Mouse (Mus musculus): ENCODE measurements around the gene Gm12216. TPM values are rescaled to one million over a fixed set of nuclear protein-coding genes. Genes with fewer than 3 reads are reported as not detected.

Gm12216 gene
- polyA plus RNA-seq, 1 experiment from 2014 or later = 0.44 TPM

GRCm38 (mm10) chr11:53819511-53819910 is 39.5 kb downstream of the Gm12216 start:
- H3K4me3 ChIP-seq (ENCODE audit: low read depth, low read length) = no peak overlapping the region
- 78% methylated on average over 6 of the region's 6 CpGs for WGBS (ENCODE audit: insufficient replicate concordance)
- no peaks in the 10 kb centered on the region for H3K27me3 ChIP-seq (ENCODE audit: control insufficient read depth, insufficient read depth, low read depth, low read length)
- no peaks in the 10 kb centered on the region for H3K36me3 ChIP-seq (ENCODE audit: control insufficient read depth, insufficient read depth)
- ATAC-seq (ENCODE audit: low read depth) = no peak
- no peak overlapping the region for H3K4me2 ChIP-seq (ENCODE audit: low read depth, low read length)
- no peaks in the 10 kb centered on the region for H3K4me1 ChIP-seq (ENCODE audit: control insufficient read depth, low read depth, low read length)
- no peaks in the 10 kb centered on the region for H3K9me3 ChIP-seq (replicated peaks; ENCODE audit: control insufficient read depth, low read length)
- H3K27ac ChIP-seq (ENCODE audit: low read length) = no peak overlapping the region
- no peak overlapping the region for H3K9ac ChIP-seq (ENCODE audit: low read depth, low read length)

GRCm38 (mm10) chr11:53818794-53819193 is 40.3 kb downstream of the Gm12216 start:
- Histone ChIP-seq H3K9me3 (replicated peaks; ENCODE audit: control insufficient read depth, low read length) (no peaks in the 10 kb centered on the region), H3K4me3 (ENCODE audit: low read depth, low read length) (no peak overlapping the region), H3K36me3 (ENCODE audit: control insufficient read depth, insufficient read depth) (no peaks in the 10 kb centered on the region), H3K4me2 (ENCODE audit: low read depth, low read length) (no peak overlapping the region), H3K27ac (ENCODE audit: low read length) (no peak overlapping the region), H3K4me1 (ENCODE audit: control insufficient read depth, low read depth, low read length) (no peaks in the 10 kb centered on the region), H3K27me3 (ENCODE audit: control insufficient read depth, insufficient read depth, low read depth, low read length) (no peaks in the 10 kb centered on the region), H3K9ac (ENCODE audit: low read depth, low read length) (no peak overlapping the region)
- no peak for ATAC-seq (ENCODE audit: low read depth)
- WGBS (ENCODE audit: insufficient replicate concordance) = 34% methylated on average over 6 of the region's 6 CpGs

- H3K4me2 ChIP-seq (ENCODE audit: low read depth, low read length) = no peak overlapping the region
- no peaks in the 10 kb centered on the region for H3K4me1 ChIP-seq (ENCODE audit: control insufficient read depth, low read depth, low read length)
- H3K36me3 ChIP-seq (ENCODE audit: control insufficient read depth, insufficient read depth) = no peaks in the 10 kb centered on the region
- ATAC-seq (ENCODE audit: low read depth) = no peak
- 75% methylated on average over 5 of the region's 5 CpGs for WGBS (ENCODE audit: insufficient replicate concordance)
- H3K9me3 ChIP-seq (replicated peaks; ENCODE audit: control insufficient read depth, low read length) = no peaks in the 10 kb centered on the region
- H3K4me3 ChIP-seq (ENCODE audit: low read depth, low read length) = no peak overlapping the region
- H3K9ac ChIP-seq (ENCODE audit: low read depth, low read length) = no peak overlapping the region
- H3K27me3 ChIP-seq (ENCODE audit: control insufficient read depth, insufficient read depth, low read depth, low read length) = no peaks in the 10 kb centered on the region
- no peak overlapping the region for H3K27ac ChIP-seq (ENCODE audit: low read length)
These were observed 42.1 kb downstream of the Gm12216 start for GRCm38 (mm10) chr11:53816841-53817375.

- Histone ChIP-seq H3K27ac (ENCODE audit: low read length) (no peak overlapping the region), H3K4me2 (ENCODE audit: low read depth, low read length) (no peak overlapping the region), H3K9me3 (replicated peaks; ENCODE audit: control insufficient read depth, low read length) (no peaks in the 10 kb centered on the region), H3K4me3 (ENCODE audit: low read depth, low read length) (no peak overlapping the region), H3K36me3 (ENCODE audit: control insufficient read depth, insufficient read depth) (no peaks in the 10 kb centered on the region), H3K27me3 (ENCODE audit: control insufficient read depth, insufficient read depth, low read depth, low read length) (no peaks in the 10 kb centered on the region), H3K9ac (ENCODE audit: low read depth, low read length) (no peak overlapping the region), H3K4me1 (ENCODE audit: control insufficient read depth, low read depth, low read length) (no peaks in the 10 kb centered on the region)
- 38% methylated on average over 3 of the region's 3 CpGs for WGBS (ENCODE audit: insufficient replicate concordance)
- ATAC-seq (ENCODE audit: low read depth) = no peak
These were observed 44.2 kb downstream of the Gm12216 start for GRCm38 (mm10) chr11:53814810-53815209.

- H3K9me3 ChIP-seq (replicated peaks; ENCODE audit: control insufficient read depth, low read length) = no peaks in the 10 kb centered on the region
- no peak for ATAC-seq (ENCODE audit: low read depth)
- H3K4me2 ChIP-seq (ENCODE audit: low read depth, low read length) = no peak overlapping the region
- H3K27me3 ChIP-seq (ENCODE audit: control insufficient read depth, insufficient read depth, low read depth, low read length) = no peaks in the 10 kb centered on the region
- H3K9ac ChIP-seq (ENCODE audit: low read depth, low read length) = no peak overlapping the region
- H3K4me1 ChIP-seq (ENCODE audit: control insufficient read depth, low read depth, low read length) = no peaks in the 10 kb centered on the region
- 67% methylated on average over 16 of the region's 16 CpGs for WGBS (ENCODE audit: insufficient replicate concordance)
- no peaks in the 10 kb centered on the region for H3K36me3 ChIP-seq (ENCODE audit: control insufficient read depth, insufficient read depth)
- no peak overlapping the region for H3K4me3 ChIP-seq (ENCODE audit: low read depth, low read length)
- no peak overlapping the region for H3K27ac ChIP-seq (ENCODE audit: low read length)
These were observed 45.8 kb downstream of the Gm12216 start for GRCm38 (mm10) chr11:53813001-53813868.

- no peaks in the 10 kb centered on the region for H3K4me1 ChIP-seq (ENCODE audit: control insufficient read depth, low read depth, low read length)
- ATAC-seq (ENCODE audit: low read depth) = no peak
- WGBS (ENCODE audit: insufficient replicate concordance) = 57% methylated on average over 3 of the region's 3 CpGs
- no peak overlapping the region for H3K4me3 ChIP-seq (ENCODE audit: low read depth, low read length)
- H3K9ac ChIP-seq (ENCODE audit: low read depth, low read length) = no peak overlapping the region
- H3K27ac ChIP-seq (ENCODE audit: low read length) = no peak overlapping the region
- no peaks in the 10 kb centered on the region for H3K36me3 ChIP-seq (ENCODE audit: control insufficient read depth, insufficient read depth)
- H3K9me3 ChIP-seq (replicated peaks; ENCODE audit: control insufficient read depth, low read length) = no peaks in the 10 kb centered on the region
- no peak overlapping the region for H3K4me2 ChIP-seq (ENCODE audit: low read depth, low read length)
- no peaks in the 10 kb centered on the region for H3K27me3 ChIP-seq (ENCODE audit: control insufficient read depth, insufficient read depth, low read depth, low read length)
These were observed 47.7 kb downstream of the Gm12216 start for GRCm38 (mm10) chr11:53811312-53811711.

- Histone ChIP-seq H3K9ac (ENCODE audit: low read depth, low read length) (no peak overlapping the region), H3K4me3 (ENCODE audit: low read depth, low read length) (no peak overlapping the region), H3K36me3 (ENCODE audit: control insufficient read depth, insufficient read depth) (no peaks in the 10 kb centered on the region), H3K9me3 (replicated peaks; ENCODE audit: control insufficient read depth, low read length) (no peaks in the 10 kb centered on the region), H3K4me1 (ENCODE audit: control insufficient read depth, low read depth, low read length) (peaks cover 4% of the 10 kb centered on the region; the same call in 1 of the 2 replicates), H3K27me3 (ENCODE audit: control insufficient read depth, insufficient read depth, low read depth, low read length) (no peaks in the 10 kb centered on the region), H3K27ac (ENCODE audit: low read length) (no peak overlapping the region), H3K4me2 (ENCODE audit: low read depth, low read length) (no peak overlapping the region)
- WGBS (ENCODE audit: insufficient replicate concordance) = 28% methylated on average over 2 of the region's 2 CpGs
- no peak for ATAC-seq (ENCODE audit: low read depth)
These were observed 48.3 kb downstream of the Gm12216 start for GRCm38 (mm10) chr11:53810749-53811148.

- no peaks in the 10 kb centered on the region for H3K27me3 ChIP-seq (ENCODE audit: control insufficient read depth, insufficient read depth, low read depth, low read length)
- ATAC-seq (ENCODE audit: low read depth) = no peak
- H3K4me3 ChIP-seq (ENCODE audit: low read depth, low read length) = no peak overlapping the region
- 31% methylated on average over 5 of the region's 5 CpGs for WGBS (ENCODE audit: insufficient replicate concordance)
- no peak overlapping the region for H3K9ac ChIP-seq (ENCODE audit: low read depth, low read length)
- no peak overlapping the region for H3K27ac ChIP-seq (ENCODE audit: low read length)
- H3K4me1 ChIP-seq (ENCODE audit: control insufficient read depth, low read depth, low read length) = peaks cover 4% of the 10 kb centered on the region; the same call in 1 of the 2 replicates
- H3K9me3 ChIP-seq (replicated peaks; ENCODE audit: control insufficient read depth, low read length) = no peaks in the 10 kb centered on the region
- H3K4me2 ChIP-seq (ENCODE audit: low read depth, low read length) = no peak overlapping the region
- H3K36me3 ChIP-seq (ENCODE audit: control insufficient read depth, insufficient read depth) = no peaks in the 10 kb centered on the region
These were observed 48.9 kb downstream of the Gm12216 start for GRCm38 (mm10) chr11:53810156-53810555.

- ATAC-seq (ENCODE audit: low read depth) = no peak
- Histone ChIP-seq H3K9me3 (replicated peaks; ENCODE audit: control insufficient read depth, low read length) (no peaks in the 10 kb centered on the region), H3K27me3 (ENCODE audit: control insufficient read depth, insufficient read depth, low read depth, low read length) (no peaks in the 10 kb centered on the region), H3K36me3 (ENCODE audit: control insufficient read depth, insufficient read depth) (no peaks in the 10 kb centered on the region), H3K9ac (ENCODE audit: low read depth, low read length) (no peak overlapping the region), H3K4me2 (ENCODE audit: low read depth, low read length) (no peak overlapping the region), H3K27ac (ENCODE audit: low read length) (no peak overlapping the region), H3K4me1 (ENCODE audit: control insufficient read depth, low read depth, low read length) (peaks cover 4% of the 10 kb centered on the region; the same call in 1 of the 2 replicates), H3K4me3 (ENCODE audit: low read depth, low read length) (no peak overlapping the region)
- WGBS (ENCODE audit: insufficient replicate concordance) = 37% methylated on average over 5 of the region's 5 CpGs
These were observed 49.7 kb downstream of the Gm12216 start for GRCm38 (mm10) chr11:53809354-53809753.

Measured in liver, embryonic 16.5 days (tissue).